Mouse (Mus musculus) frontal cortex, adult 2 months (tissue): ENCODE measurements around the gene Dync1li1. TPM values are rescaled to one million over a fixed set of nuclear protein-coding genes. Genes with fewer than 3 reads are reported as not detected.

ENCODE experiments used
- DNase-seq, 2 experiments: peaks; one replicate each; pipeline ENCODE4 v3.0.0; 2022; ENCODE audit warnings: low spot score in 1 of 2; ENCODE audit errors: extremely low spot score in 1 of 2
- polyA plus RNA-seq: library from polyadenylated mRNA; depleted of rRNA; stranded (reverse); fragments of >200 nt; gene quantifications from 2 replicates; pipeline ENCODE4 v1.2.3, GENCODE M21; 2012; rRNA removed

The Dync1li1 gene
- polyA plus RNA-seq, 1 experiment = 56.9 TPM

DNA sequence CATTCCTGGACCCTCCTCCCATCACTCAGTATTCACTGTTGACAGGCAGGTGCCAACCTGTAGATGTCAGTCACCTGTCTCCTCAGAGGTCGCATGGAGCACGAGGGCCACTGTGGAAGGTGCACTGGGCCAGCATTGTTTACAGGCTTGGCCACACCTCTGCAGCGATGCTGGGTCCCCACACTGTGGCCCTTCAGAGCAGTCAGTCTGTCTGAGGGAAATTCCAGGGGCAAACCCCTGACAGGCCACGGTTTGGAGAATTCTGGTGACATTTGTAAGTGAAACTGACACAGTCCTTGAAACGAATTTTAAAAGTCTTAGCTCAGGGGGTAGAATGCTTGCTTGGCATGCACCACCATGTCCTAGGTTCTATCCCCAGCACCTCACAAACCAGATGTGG is 71.8 kb downstream of the Dync1li1 start:
- DNase-seq = no peak

DNA sequence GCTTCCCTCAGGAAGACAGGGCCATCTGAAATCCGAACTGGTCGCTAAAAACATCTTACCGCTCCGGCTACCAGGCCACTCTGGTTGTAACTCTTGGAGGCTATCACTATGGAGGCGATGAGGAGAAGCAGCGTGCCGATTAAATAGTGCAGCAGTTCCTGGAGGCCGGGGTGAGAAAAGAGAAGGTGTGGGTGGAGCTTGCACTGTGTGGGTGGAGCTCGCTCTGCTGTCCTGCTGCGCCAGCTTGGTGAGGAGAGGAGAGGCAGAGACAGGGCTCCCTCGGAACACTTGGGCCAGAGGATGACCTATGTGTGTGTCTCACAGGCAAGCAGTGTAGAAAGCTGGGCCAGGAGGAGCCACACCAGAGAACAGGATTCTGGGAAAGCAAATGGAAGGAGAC is 73.3 kb downstream of the Dync1li1 start:
- DNase-seq = peak in 1 of 2 experiments; percentile 25

DNA sequence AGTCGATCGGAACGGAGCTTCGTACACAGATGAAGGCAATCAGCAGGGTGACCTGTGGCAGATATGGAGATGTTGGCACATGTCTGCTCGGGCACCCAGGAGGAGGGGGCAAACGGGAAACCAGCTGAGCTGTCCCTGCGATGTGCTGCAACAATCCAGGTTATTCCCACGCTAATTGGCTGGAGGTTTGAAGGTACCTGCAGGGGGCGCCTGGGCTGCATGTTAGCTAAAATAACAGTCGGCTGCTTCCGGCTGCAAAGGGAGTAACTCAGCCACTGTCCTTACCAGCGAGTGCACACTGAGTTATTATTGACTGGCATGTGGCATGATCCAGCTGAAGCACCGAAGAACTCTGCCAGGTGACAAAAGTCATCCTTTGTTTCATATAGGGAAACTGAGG is 74.8 kb downstream of the Dync1li1 start:
- DNase-seq = no peak

DNA sequence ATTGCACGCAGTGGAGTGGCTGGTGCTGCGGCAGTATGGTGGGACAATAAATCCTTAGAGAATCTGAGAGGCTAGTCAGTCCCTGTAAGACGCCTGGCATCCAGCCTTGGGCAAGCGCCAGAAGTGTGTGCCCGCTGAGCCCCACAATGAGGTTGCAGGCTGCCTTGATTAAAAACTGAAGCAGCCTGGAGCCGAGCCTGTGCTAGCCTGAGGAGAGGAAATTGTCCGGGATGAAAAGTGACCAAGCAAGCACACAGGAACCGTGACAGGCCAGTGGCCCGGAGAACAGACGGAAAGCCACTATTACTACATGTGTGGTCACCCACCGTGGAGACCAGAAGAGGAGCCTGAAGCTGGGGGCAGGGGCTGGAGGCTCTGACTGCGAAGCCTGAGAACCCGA is 78.4 kb downstream of the Dync1li1 start:
- DNase-seq = peak in 1 of 2 experiments; percentile 53

DNA sequence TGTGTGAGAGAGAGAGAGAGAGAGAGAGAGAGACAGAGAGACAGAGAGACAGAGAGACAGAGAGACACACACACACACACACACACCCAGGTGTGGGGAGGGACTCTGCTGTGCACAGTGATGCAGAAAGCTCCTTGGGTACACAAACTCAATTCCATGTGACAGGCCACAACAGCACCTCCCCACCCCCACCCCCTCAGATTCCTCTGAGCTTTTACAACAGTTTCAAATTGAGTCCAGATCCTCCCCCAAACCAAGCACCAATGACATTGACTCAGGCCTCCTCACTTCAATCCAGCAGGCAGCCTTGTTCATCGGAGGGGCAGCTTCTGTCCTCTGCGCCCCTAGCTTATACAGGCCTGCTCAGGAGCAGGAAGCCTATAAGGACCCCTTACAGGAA is 78.9 kb downstream of the Dync1li1 start:
- no peak for DNase-seq

DNA sequence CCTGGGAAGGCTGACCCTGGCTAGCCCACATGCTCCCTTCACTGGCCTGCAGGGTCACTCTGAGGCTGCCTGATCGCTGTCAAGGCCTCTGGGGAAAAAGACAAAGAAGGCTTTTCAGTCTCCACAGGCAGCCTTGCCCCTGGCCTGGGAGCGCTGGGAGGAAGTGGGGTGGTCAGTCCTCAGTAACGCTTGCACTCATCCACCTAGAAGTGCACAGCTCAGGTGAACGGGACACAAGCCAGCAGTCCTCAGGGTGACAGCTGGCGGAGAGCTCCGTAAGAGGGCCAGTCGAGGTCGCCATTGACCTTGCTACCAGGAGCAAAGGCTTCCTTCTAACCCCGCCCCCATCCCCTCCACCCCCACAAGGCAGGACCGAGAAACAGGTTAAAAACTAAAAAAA is 79.5 kb downstream of the Dync1li1 start:
- no peak for DNase-seq

DNA sequence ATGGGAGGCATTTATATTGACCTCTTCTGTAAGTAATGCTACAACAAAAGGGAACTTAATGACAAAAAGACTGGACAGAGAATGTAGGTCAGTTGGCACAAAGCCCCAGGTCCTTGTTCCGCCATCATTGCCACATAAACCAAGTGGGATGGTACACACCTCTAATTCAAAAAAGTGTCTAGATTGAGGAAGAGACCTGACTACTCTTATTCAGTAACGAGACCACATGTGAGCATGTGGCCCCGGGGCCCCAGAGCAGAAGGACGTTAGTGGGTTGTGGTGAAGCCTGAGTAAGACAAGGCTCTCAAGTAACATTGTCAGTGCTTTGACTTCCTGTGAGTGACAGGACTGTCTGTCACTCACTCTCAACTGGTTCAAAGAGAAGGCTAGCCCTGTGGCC is 81.6 kb downstream of the Dync1li1 start:
- DNase-seq = no peak

DNA sequence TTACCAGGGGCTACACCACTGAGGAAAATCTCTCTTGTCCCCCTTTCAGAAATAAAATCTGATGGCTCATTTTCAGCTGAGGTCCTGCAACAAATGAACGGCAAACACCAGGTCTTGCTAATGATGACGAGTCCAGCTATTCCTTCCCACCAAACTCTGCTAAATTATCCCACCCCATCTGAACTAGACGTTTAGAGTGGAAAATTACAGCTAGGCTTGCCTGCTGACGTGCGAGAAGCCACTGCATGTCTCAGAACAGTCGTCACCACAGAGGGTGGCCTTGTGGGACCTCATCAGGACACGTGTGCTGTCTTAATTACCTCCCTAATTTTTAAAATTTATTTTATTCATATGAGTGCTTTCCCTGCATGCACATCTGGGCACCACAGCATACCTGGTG is 83.0 kb downstream of the Dync1li1 start:
- no peak for DNase-seq

Other genes starting within 250 kb of the Dync1li1 start
- gene Ccr4, start 183.9 kb upstream of the Dync1li1 start, polyA plus RNA-seq = not detected in 2 replicates
- 0.17 TPM in 1 of 2 replicates, not detected in the other for gene C130032M10Rik, start 173.1 kb upstream of the Dync1li1 start, polyA plus RNA-seq
- gene Trim71, start 124.4 kb upstream of the Dync1li1 start, polyA plus RNA-seq = 0.13 and 0.26 TPM in 2 replicates
- 78.8 and 83.4 TPM in 2 replicates for gene Cnot10, start 48.6 kb upstream of the Dync1li1 start, polyA plus RNA-seq
- gene Cmtm6, start 42.3 kb downstream of the Dync1li1 start, polyA plus RNA-seq = 18.4 and 23.9 TPM in 2 replicates
- 9.5 and 9.8 TPM in 2 replicates for gene Cmtm7, start 93.1 kb downstream of the Dync1li1 start, polyA plus RNA-seq
- 4.7 and 4.8 TPM in 2 replicates for gene Cmtm8, start 155.4 kb downstream of the Dync1li1 start, polyA plus RNA-seq
- 59.7 and 61.4 TPM in 2 replicates for gene Gpd1l, start 245.2 kb downstream of the Dync1li1 start, polyA plus RNA-seq